Mouse (Mus musculus) heart, embryonic 14.5 days (tissue): ENCODE measurements at regions not wholly inside any gene's neighbourhood (a gene's known extent, or its start where the extent isn't known, plus 50 kb on each side); places are given as distances from the start of the nearest gene placed in this dataset.

Experiments used
- ATAC-seq: fragments of 200-750 bp; cut with Nextera tagmentation; 2 replicates; pipeline ENCODE4 v1.8.0; 2017; ENCODE audit warnings: low read depth, moderate TSS enrichment; ENCODE audit not compliant: insufficient number of reproducible peaks, insufficient read depth, low FRiP score
- H3K27ac ChIP-seq, 2 experiments: fragments of 200-500 bp in 1 of 2; fragments of 300-500 bp in 1 of 2; sonication (generic) in 1 of 2; replicated peaks in 1 of 2; 2 replicates each; pipeline ENCODE4 v1.5.1; 2012 to 2014; ENCODE audit warnings: low read depth in 2 of 2, low read length in 2 of 2, control low read depth in 1 of 2, mild to moderate bottlenecking in 1 of 2, mixed read lengths in 1 of 2; ENCODE audit not compliant: control insufficient read depth in 1 of 2, insufficient read depth in 1 of 2
- H3K27me3 ChIP-seq: fragments of 300-500 bp; sonication (generic); 2 replicates; pipeline ENCODE4 v1.6.1; 2014; ENCODE audit warnings: mild to moderate bottlenecking, low read length, control low read depth; ENCODE audit not compliant: control insufficient read depth, insufficient read depth
- H3K36me3 ChIP-seq: fragments of 300-500 bp; sonication (generic); 2 replicates; pipeline ENCODE4 v1.6.1; 2014; ENCODE audit warnings: mild to moderate bottlenecking, control low read depth, low read length, mixed read lengths; ENCODE audit not compliant: control insufficient read depth, insufficient read depth
- H3K4me1 ChIP-seq, 2 experiments: fragments of 200-500 bp in 1 of 2; fragments of 300-500 bp in 1 of 2; sonication (generic) in 1 of 2; 2 replicates each; pipeline ENCODE4 v1.6.1; 2012 to 2014; ENCODE audit warnings: low read length in 2 of 2, control low read depth in 1 of 2, mixed read lengths in 1 of 2; ENCODE audit not compliant: control insufficient read depth in 2 of 2, insufficient read depth in 2 of 2
- H3K4me2 ChIP-seq: fragments of 300-500 bp; sonication (generic); 2 replicates; pipeline ENCODE4 v1.6.1; 2014; ENCODE audit warnings: mild to moderate bottlenecking, low read length
- H3K4me3 ChIP-seq, 2 experiments: fragments of 200-500 bp in 1 of 2; fragments of 300-500 bp in 1 of 2; sonication (generic) in 1 of 2; 2 replicates each; pipeline ENCODE4 v1.5.1; 2012 to 2014; ENCODE audit warnings: low read length in 2 of 2, mild to moderate bottlenecking in 2 of 2, control low read depth in 1 of 2, low read depth in 1 of 2, moderate library complexity in 1 of 2; ENCODE audit not compliant: control insufficient read depth in 1 of 2, insufficient read depth in 1 of 2
- H3K9ac ChIP-seq: fragments of 300-500 bp; sonication (generic); 2 replicates; pipeline ENCODE4 v1.6.1; 2014; ENCODE audit warnings: mild to moderate bottlenecking, low read length
- H3K9me3 ChIP-seq: fragments of 300-500 bp; sonication (generic); 2 replicates; pipeline ENCODE4 v1.6.1; 2016; ENCODE audit warnings: low read length, control low read depth; ENCODE audit not compliant: control insufficient read depth
- WGBS: fragments of 180-500 bp; shearing (Covaris S2); extraction: QIAGEN DNeasy Blood & Tissue Kit; methylation state at CpG from one replicate; pipeline ENCODE4 v1.1.7; 2014; 5-methylcytosine and 5-hydroxymethylcytosine counted together

GRCm38 (mm10) chr13:52198649-52199348, 332.3 kb downstream of the Diras2 start:
- Histone ChIP-seq H3K4me3 (no peak overlapping the region), H3K9me3 (no peaks in the 10 kb centered on the region), H3K4me1 (no peaks in the 10 kb centered on the region; a peak in 1 of 4 replicates), H3K36me3 (no peaks in the 10 kb centered on the region), H3K9ac (no peak overlapping the region), H3K27ac (no peak overlapping the region), H3K27me3 (no peaks in the 10 kb centered on the region), H3K4me2 (no peak overlapping the region)
- 74% methylated on average over 7 of the region's 7 CpGs for WGBS
- ATAC-seq = no peak

GRCm38 (mm10) chr13:52202372-52202771, 328.7 kb downstream of the Diras2 start:
- 32% methylated on average over 1 of the region's 1 CpGs for WGBS
- Histone ChIP-seq H3K27ac (no peak overlapping the region), H3K27me3 (no peaks in the 10 kb centered on the region), H3K4me3 (no peak overlapping the region), H3K9me3 (no peaks in the 10 kb centered on the region), H3K4me2 (no peak overlapping the region), H3K4me1 (no peaks in the 10 kb centered on the region; a peak in 1 of 4 replicates), H3K9ac (no peak overlapping the region), H3K36me3 (no peaks in the 10 kb centered on the region)
- no peak for ATAC-seq

- 69% methylated on average over 4 of the region's 4 CpGs for WGBS
- H3K27me3 ChIP-seq = no peaks in the 10 kb centered on the region
- H3K4me1 ChIP-seq = peaks cover 0 to under 1% of the 10 kb centered on the region in 2 experiments; a peak in 1 of 4 replicates
- H3K36me3 ChIP-seq = no peaks in the 10 kb centered on the region
- H3K27ac ChIP-seq = no peak overlapping the region
- no peak for ATAC-seq
- no peaks in the 10 kb centered on the region for H3K9me3 ChIP-seq
- no peak overlapping the region for H3K4me3 ChIP-seq
- no peak overlapping the region for H3K4me2 ChIP-seq
- no peak overlapping the region for H3K9ac ChIP-seq
Observed at GRCm38 (mm10) chr13:52205951-52206350, 325.1 kb downstream of the Diras2 start.

- Histone ChIP-seq H3K4me3 (no peak overlapping the region), H3K36me3 (no peaks in the 10 kb centered on the region), H3K9me3 (peaks cover 4% of the 10 kb centered on the region; the same call in 1 of the 2 replicates), H3K4me1 (peaks cover 2 to 8% of the 10 kb centered on the region in 2 experiments; a peak in 1 of 4 replicates), H3K4me2 (no peak overlapping the region), H3K27me3 (no peaks in the 10 kb centered on the region), H3K9ac (no peak overlapping the region), H3K27ac (no peak overlapping the region)
- WGBS = 87% methylated on average over 5 of the region's 5 CpGs
- no peak for ATAC-seq
Observed at GRCm38 (mm10) chr13:52216343-52216742, 314.7 kb downstream of the Diras2 start.

GRCm38 (mm10) chr13:52217066-52217465, 314.0 kb downstream of the Diras2 start:
- H3K4me2 ChIP-seq = no peak overlapping the region
- H3K27me3 ChIP-seq = no peaks in the 10 kb centered on the region
- 11% methylated on average over 5 of the region's 5 CpGs for WGBS
- H3K36me3 ChIP-seq = no peaks in the 10 kb centered on the region
- no peak for ATAC-seq
- no peak overlapping the region for H3K4me3 ChIP-seq
- H3K9ac ChIP-seq = no peak overlapping the region
- H3K4me1 ChIP-seq = peaks cover 2 to 7% of the 10 kb centered on the region in 2 experiments; a peak in 3 of 4 replicates
- peaks cover 4% of the 10 kb centered on the region; the same call in 1 of the 2 replicates for H3K9me3 ChIP-seq
- no peak overlapping the region for H3K27ac ChIP-seq

- no peak overlapping the region for H3K27ac ChIP-seq
- ATAC-seq = no peak
Observed at GRCm38 (mm10) chr13:52217741-52218140, 313.3 kb downstream of the Diras2 start.

GRCm38 (mm10) chr13:52222315-52223097, 308.6 kb downstream of the Diras2 start:
- Histone ChIP-seq H3K27me3 (no peaks in the 10 kb centered on the region), H3K4me3 (no peak overlapping the region), H3K4me2 (no peak overlapping the region), H3K36me3 (no peaks in the 10 kb centered on the region), H3K27ac (peak overlapping the region; percentile 5 to 46; a peak in 1 of 4 replicates), H3K9me3 (peaks cover 9% of the 10 kb centered on the region; the same call in 1 of the 2 replicates), H3K9ac (peak overlapping the region; percentile 35), H3K4me1 (peaks cover 14 to 16% of the 10 kb centered on the region in 2 experiments)
- WGBS = 32% methylated on average over 11 of the region's 11 CpGs
- ATAC-seq = 0 out of 2 replicates have a peak, but pooled peaks have one; percentile 47

More at GRCm38 (mm10) chr13:52217741-52218140, 313.3 kb downstream of the Diras2 start:
- no peaks in the 10 kb centered on the region for H3K36me3 ChIP-seq
- H3K4me3 ChIP-seq = no peak overlapping the region
- peaks cover 4% of the 10 kb centered on the region; the same call in 1 of the 2 replicates for H3K9me3 ChIP-seq
- 69% methylated on average over 7 of the region's 7 CpGs for WGBS
- no peak overlapping the region for H3K9ac ChIP-seq
- no peaks in the 10 kb centered on the region for H3K27me3 ChIP-seq
- no peak overlapping the region for H3K4me2 ChIP-seq
- H3K4me1 ChIP-seq = peaks cover 9 to 14% of the 10 kb centered on the region in 2 experiments
